Mouse (Mus musculus) erythroid progenitor cell, adult 5-6 weeks (primary cell): Measurements from ENCODE around the gene Il23a. TPM values are rescaled to one million over a fixed set of nuclear protein-coding genes. Genes with fewer than 3 reads are reported as not detected.
"Not testable (repeated sequence)": the region's sequence is repeated elsewhere in the genome, so short reads cannot be mapped to it uniquely, and the experiment has no call there.

Experiments
- ATAC-seq: replicated peaks from 2 replicates; pipeline ENCODE4 v1.8.0; 2016; ENCODE audit warnings: moderate number of reproducible peaks, mild to moderate bottlenecking, moderate TSS enrichment, inconsistent platforms; ENCODE audit not compliant: poor library complexity, low FRiP score, severe bottlenecking
- total RNA-seq, 2 experiments: library from RNA; stranded (forward) in 1 of 2; stranded (reverse) in 1 of 2; fragments of 150-400 nt in 1 of 2; fragments of 186-747, 209-891 nt in 1 of 2; gene quantifications; 2 replicates each; pipeline versions ENCODE4 v1.2.3 to v1.2.4; 2015 to 2017; ENCODE audit warnings: low replicate concordance in 2 of 2

The Il23a gene
- total RNA-seq, 2 experiments from 2014 or later: not detected

DNA sequence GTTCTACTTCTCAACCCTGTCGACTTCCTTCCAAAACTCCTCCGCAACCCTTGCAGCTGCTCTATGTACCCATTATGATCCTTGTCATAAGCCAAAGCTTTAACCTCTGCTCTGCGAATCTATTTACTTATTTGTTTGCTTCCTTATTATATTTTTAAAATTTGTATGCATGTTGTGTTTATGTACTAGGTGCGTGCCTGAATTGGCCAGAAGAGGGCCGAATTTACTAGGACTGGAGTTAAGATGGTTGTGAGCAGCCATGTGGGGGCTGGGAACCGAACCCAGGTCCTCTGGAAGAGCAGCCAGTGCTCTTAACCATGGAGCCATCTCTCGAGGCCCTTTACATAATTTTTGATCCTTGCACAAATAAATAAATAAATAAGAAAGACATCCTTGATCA lies 27.7 kb downstream of the Il23a start:
- no peak for ATAC-seq

DNA sequence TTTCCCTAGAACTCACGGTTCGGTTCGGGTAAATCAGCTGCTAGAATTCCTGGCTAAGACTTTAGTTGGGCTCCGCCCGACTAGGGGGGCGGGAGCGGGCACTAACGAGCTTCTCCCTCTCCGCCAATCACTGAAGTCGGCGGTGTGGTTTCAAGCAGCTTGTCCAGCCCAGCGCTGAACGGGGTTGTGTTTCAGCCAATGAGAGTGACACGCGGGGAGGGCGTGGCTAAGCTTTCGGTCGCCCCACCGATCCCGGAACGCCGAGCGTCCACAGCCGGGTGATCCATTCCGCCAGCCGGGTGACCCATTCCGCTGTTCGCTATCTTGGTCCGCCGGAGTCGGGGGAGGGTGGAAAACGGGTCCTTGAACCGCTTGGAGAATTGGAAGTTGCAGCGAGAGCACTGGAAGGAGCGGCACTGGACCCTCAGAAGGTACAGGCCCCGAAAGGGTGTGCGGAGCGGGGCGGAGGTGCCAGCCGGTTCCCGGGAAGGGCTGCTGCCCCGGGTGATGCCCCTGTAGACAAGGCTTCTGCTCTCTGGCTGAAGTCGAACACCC lies 28.2 kb downstream of the Il23a start, which contains the start of gene Stat2:
Gene Stat2, plus strand, starts transcription at position 273 of the 555 bp plus-strand sequence.
- ATAC-seq: peak; percentile 97

DNA sequence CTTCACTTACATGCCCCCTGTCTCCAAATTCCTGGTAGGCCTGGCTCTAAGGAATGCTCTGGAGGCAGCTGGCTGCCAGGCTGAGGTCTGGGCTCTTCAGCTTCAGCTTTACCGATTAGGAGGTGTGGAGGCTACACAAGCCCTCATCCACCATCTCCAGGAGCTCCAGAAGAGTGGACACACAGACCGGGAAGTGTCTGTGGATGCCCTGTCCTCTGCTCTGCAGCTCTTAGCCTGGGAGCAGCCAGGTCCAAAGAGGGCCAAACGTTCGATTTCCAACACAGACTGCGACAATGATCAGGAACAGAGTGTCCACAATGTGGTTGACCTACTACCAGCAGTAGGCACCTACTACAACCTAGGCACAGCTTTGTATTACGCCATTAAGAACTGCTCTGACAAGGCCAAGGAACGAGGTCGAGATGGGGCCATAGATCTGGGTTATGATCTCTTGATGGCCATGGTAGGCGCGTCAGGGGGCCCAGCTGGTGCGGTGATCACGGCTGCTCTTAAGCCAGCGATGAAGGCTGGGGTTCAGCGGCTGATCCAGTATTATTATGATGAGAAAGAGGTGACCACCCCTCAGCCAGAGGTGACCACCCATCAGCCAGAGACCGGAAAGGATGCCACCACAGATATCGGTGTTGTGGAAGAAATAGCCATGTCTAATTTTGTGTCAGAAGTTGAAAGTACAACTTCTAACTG lies 29.2 kb downstream of the Il23a start:
- ATAC-seq: no peak

DNA sequence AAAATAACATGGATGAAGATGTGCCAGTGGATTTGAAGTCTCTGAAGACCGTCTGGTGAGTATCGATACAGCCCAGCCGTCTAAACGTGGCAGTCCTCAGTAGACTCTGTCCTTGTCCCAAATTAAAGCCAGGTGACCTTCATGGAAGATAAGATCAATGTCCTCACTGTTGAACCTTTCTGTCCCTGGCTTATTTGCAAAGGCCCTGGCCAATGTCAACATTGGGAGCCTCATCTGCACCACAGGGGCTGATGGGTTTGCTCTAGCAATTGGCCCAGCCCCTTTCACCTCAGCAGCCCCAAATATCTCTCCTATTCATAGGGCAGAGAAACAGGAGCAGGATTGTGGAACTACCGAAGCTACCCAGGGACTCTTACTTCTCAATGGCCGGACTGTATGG lies 30.2 kb downstream of the Il23a start, which contains the start of gene Apof:
Gene Apof, plus strand, starts transcription at position 301 of the 400 bp plus-strand sequence.
- no peak for ATAC-seq

DNA sequence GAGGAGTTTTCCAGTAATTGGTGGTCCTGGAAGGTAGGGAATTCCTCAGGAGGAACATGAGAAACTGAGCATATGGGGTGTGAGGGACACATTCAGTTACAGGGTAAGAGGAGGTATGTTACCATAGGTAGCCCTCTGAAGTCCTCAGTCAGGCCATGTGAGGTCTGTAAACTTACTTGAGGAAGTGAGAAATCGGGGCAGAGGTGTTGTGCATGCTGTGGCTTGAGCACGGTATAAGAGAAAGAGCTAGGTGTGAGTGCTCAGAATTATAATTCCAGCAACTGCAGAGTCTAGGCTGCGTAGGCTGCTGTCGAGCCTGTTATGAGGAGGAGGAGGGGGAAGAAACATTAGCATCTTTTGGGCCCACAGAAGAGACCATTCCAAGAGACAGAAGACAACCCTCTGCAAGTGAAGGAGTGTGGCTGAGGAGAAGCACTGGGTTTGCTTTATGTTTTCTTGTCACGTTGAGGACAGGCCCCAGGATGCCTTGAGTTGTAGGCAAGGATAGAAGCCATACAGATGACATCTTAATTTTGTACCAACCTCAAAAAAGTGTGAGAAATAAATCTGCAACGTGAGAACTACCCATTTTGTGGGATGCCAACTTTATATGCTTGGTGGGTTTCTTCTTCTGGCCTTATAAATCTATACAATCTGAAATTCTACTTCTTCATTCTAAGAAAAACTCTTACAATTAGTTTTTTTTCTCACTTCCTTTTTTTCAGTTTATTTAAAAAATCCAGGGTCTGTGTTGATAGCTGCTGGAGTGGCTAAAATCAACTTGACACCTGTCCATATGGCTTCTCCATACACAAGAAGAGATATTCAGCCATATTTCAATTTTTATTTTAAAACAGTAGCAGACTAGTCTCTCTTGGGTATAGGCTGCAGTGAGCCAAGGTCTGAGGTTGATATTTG lies 34.9 kb downstream of the Il23a start:
- no peak for ATAC-seq

DNA sequence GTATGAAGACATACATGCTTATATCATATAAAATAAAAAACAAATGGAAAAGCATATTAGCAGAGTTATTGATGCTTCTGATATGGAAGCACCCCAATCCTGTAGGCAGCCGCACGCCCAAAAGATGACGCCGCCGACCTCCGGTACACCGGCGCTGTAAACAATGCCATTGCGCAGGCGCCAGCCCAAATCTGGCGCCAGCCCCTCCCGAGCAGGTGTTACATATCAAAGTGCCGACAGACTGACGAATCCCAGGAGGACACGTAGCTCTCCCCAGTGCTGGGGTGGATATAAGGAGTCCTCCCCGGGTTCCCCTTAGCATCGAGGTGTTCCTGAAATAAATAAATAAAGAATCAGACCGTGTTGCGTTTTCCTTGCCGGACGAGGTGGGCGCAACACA lies 36.3 kb downstream of the Il23a start:
- ATAC-seq: no peak

DNA sequence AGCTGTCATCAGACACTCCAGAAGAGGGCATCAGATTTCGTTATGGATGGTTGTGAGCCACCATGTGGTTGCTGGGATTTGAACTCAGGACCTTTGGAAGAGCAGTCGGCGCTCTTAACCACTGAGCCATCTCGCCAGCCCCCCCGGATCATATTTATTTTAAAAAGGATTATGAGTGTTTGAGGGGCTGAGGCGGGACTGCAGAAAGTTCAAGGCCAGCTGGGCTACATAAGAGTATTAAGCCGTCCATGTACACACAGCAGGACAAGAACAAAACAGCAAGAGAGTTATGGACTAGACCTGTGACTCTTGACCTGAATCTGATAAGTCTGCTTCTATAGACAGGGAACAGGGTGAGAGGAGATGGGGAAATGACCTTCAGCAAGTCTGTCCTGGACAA lies 38.2 kb downstream of the Il23a start:
- not testable (repeated sequence) for ATAC-seq

DNA sequence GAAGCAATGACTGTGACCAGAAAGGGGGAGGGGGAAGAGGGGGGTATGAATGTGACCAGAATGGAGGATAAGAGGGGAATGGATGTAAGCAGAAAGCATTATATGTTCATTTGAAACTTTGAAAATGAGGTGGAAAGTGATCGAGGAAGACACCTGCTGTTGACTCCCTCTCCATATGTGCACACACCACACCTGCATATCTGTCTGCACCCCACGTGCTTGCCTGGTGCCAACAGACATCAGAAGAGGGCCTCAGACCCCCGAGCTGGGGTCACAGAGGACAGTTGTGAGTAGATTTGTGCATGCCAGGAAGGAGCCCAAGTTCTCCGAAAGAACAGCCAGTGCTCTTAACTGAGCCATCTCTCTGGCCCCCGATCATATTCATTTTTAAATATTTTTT lies 38.6 kb downstream of the Il23a start:
- no peak for ATAC-seq

DNA sequence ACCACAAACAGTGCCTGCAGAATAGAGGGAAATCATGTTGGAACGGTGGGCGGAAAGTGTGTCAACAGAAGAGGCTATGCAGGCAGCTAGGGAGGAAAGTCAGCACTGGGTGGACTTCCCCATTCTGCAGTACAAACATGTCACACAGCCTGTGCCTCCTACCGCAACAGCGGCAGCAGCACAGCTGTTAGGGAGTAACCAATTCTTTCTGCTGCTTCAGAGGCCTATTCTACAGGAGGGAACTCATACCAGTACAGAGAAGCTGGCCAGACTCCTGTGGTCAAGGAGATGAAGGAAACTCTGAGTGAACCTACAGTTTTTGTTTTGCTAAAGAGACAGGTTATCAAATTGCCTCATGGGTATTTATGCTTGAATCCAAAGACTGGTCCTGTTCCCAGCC lies 39.6 kb downstream of the Il23a start:
- ATAC-seq: no peak

DNA sequence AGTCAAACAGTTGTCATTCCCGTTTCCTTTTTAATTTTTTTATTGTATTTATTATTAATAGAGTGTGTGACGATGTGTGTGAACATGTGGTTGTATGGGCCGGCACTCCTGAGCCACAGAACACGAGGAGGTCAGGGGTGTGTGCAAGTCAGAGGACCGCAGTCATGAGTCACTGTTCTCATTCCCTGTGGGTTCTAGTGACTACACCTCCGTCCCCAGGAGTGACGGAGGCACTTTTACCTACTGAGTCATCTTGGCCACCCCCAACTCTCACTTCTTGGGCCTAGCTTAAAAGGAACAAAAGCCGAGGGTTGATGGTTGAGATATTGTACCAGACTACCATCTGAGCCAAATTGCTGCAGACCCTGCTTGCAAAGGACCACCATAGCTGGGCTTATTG lies 42.2 kb downstream of the Il23a start:
- no peak for ATAC-seq

DNA sequence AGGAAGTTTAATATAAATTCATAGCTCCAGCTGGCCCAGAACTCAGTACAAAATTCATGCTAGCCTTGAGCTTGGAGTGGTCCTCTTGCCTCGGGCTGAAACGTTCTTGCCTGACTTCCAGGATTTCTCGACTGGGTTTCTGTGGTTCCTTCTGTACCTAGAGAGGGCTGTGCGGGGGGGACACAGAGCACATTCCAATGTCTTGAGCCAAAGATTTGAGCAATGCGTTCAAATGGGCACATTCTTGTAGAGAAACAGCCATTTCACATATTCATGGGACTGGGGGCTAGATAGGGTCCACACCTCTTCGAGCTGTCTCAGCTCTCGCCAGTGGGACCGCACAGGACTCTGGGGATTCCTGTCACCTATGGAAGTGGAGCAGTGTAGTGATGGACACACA lies 42.6 kb downstream of the Il23a start:
- ATAC-seq: no peak

DNA sequence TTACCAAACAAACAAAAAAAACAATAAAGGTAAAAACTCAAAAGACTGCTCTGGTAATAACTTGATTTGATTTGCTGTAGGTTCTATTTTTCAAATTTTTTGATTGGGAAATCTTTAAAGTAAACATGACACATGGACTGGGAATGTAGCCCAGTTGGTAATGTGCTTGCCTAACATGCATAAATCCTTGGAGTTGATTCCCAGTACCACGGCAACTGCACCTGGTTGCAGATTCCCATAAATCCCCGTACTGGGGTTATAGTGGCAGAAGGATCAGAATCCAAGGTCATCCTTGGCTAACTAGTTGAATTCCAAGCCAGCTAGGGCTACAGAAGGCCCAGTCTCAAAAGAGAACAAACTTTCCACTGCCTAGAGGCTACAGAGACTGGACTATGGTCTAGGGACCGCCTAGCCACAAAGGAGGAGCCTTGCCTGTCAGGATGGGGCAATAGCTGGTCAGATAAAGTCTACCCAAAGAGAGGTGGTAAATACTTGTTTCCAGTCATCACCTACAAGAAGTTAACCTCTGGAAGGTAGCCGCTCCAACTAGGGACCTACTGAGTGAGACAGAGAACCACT lies 44.8 kb downstream of the Il23a start, which contains the start of gene Apon:
Gene Apon, plus strand, starts transcription at position 420 of the 579 bp plus-strand sequence.
- no peak for ATAC-seq

DNA sequence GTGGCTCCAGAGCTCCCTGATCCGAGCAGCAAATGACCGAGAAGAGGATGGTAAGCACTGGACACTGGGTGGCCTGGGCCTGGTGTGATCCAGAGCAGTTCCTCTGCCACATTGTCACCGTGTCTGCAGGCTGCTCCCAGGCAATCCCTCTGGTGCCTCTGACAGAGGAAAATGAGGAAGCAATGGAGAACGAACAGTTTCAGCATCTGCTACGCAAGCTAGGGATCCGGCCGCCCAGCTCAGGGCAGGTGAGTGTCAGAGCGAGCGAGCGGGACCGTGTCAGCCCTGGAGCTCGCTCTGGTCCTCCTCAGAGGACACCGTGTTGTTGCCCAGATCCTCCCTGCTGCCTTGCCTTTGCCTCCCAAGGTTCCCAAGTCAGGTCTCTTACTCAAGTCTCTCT lies 48.0 kb downstream of the Il23a start:
- ATAC-seq: no peak

DNA sequence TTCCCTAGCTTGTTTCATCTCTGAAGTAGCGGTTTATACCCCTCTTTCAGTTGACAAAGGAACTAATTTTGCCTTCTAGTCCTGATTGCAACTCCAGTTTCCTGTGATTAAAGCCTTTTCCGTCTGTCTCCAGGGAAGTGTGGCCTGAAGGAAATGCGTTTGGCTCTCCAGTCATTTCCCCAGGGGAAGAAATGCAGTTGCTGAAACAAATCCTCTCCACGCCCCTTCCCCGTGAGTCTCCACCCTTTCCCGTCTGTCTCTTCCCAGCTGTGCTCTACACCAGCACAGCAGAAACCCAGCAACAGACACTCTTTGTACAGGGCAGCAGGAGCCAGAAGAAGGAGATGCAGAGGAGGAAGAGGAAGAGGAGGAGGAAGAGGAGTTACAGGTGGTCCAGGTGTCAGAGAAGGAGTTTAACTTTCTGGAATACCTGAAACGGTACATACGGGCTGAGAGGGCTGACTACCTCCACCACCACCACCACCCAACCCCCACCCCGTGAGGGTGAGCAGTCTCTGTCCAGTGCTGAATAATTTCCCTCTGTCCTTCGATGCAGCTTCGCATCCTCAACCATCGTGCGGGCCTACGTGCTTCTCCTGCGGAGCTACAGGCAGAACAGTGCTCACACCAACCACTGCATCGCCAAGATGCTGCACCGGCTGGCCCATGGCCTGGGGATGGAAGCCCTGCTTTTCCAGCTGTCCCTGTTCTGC lies 51.4 kb downstream of the Il23a start:
- no peak for ATAC-seq

Other genes starting within 250 kb of the Il23a start
- gene Ptges3, start 239.8 kb downstream of the Il23a start, total RNA-seq (2015; ENCODE audit: low replicate concordance): 84.0 and 85.9 TPM in 2 replicates
- 87.1 and 111 TPM in 2 replicates for gene Ptges3, start 239.8 kb downstream of the Il23a start, total RNA-seq (2017; ENCODE audit: low replicate concordance)
- 755 and 881 TPM in 2 replicates for gene Atp5b, start 215.5 kb downstream of the Il23a start, total RNA-seq (2015; ENCODE audit: low replicate concordance)
- 598 and 1,019 TPM in 2 replicates for gene Atp5b, start 215.5 kb downstream of the Il23a start, total RNA-seq (2017; ENCODE audit: low replicate concordance)
- gene Baz2a, start 207.2 kb downstream of the Il23a start, total RNA-seq (2015; ENCODE audit: low replicate concordance): 89.4 and 109 TPM in 2 replicates
- 87.9 and 88.6 TPM in 2 replicates for gene Baz2a, start 207.2 kb downstream of the Il23a start, total RNA-seq (2017; ENCODE audit: low replicate concordance)
- gene Rbms2, start 118.5 kb downstream of the Il23a start, total RNA-seq (2015; ENCODE audit: low replicate concordance): 1.8 and 5.4 TPM in 2 replicates
- 7.0 and 7.1 TPM in 2 replicates for gene Rbms2, start 118.5 kb downstream of the Il23a start, total RNA-seq (2017; ENCODE audit: low replicate concordance)
- gene Gls2, start 104.3 kb downstream of the Il23a start, total RNA-seq (2015; ENCODE audit: low replicate concordance): 12.6 TPM in 1 of 2 replicates, not detected in the other
- gene Gls2, start 104.3 kb downstream of the Il23a start, total RNA-seq (2017; ENCODE audit: low replicate concordance): not detected in 2 replicates
- gene Spryd4, start 86.9 kb downstream of the Il23a start, total RNA-seq (2015; ENCODE audit: low replicate concordance): 2.1 and 3.6 TPM in 2 replicates
- 1.2 and 3.1 TPM in 2 replicates for gene Spryd4, start 86.9 kb downstream of the Il23a start, total RNA-seq (2017; ENCODE audit: low replicate concordance)
- gene Mip, start 72.9 kb downstream of the Il23a start, total RNA-seq (2015; ENCODE audit: low replicate concordance): not detected in 2 replicates
- gene Mip, start 72.9 kb downstream of the Il23a start, total RNA-seq (2017; ENCODE audit: low replicate concordance): not detected in 2 replicates
- gene Timeless, start 66.7 kb downstream of the Il23a start, total RNA-seq (2015; ENCODE audit: low replicate concordance): 32.1 and 41.1 TPM in 2 replicates
- 43.4 and 53.9 TPM in 2 replicates for gene Timeless, start 66.7 kb downstream of the Il23a start, total RNA-seq (2017; ENCODE audit: low replicate concordance)
- gene Apon, start 44.7 kb downstream of the Il23a start, total RNA-seq (2015; ENCODE audit: low replicate concordance): 2.9 and 4.7 TPM in 2 replicates
- gene Apon, start 44.7 kb downstream of the Il23a start, total RNA-seq (2017; ENCODE audit: low replicate concordance): 1.7 TPM in 1 of 2 replicates, not detected in the other
- gene Apof, start 30.1 kb downstream of the Il23a start, total RNA-seq (2015; ENCODE audit: low replicate concordance): not detected in 2 replicates
- gene Apof, start 30.1 kb downstream of the Il23a start, total RNA-seq (2017; ENCODE audit: low replicate concordance): not detected in 2 replicates
- 35.6 and 37.5 TPM in 2 replicates for gene Stat2, start 28.2 kb downstream of the Il23a start, total RNA-seq (2015; ENCODE audit: low replicate concordance)
- 30.0 and 40.0 TPM in 2 replicates for gene Stat2, start 28.2 kb downstream of the Il23a start, total RNA-seq (2017; ENCODE audit: low replicate concordance)
- 34.8 and 42.9 TPM in 2 replicates for gene Pan2, start 4.6 kb upstream of the Il23a start, total RNA-seq (2015; ENCODE audit: low replicate concordance)
- gene Pan2, start 4.6 kb upstream of the Il23a start, total RNA-seq (2017; ENCODE audit: low replicate concordance): 27.0 and 27.5 TPM in 2 replicates
- gene Cnpy2, start 23.7 kb upstream of the Il23a start, total RNA-seq (2015; ENCODE audit: low replicate concordance): 40.7 and 44.4 TPM in 2 replicates
- 29.4 and 38.9 TPM in 2 replicates for gene Cnpy2, start 23.7 kb upstream of the Il23a start, total RNA-seq (2017; ENCODE audit: low replicate concordance)
- 92.3 and 106 TPM in 2 replicates for gene Cs, start 39.0 kb upstream of the Il23a start, total RNA-seq (2015; ENCODE audit: low replicate concordance)
- 58.9 and 60.6 TPM in 2 replicates for gene Cs, start 39.0 kb upstream of the Il23a start, total RNA-seq (2017; ENCODE audit: low replicate concordance)
- 1.1 and 14.3 TPM in 2 replicates for gene Coq10a, start 70.2 kb upstream of the Il23a start, total RNA-seq (2015; ENCODE audit: low replicate concordance)
- 2.3 and 3.3 TPM in 2 replicates for gene Coq10a, start 70.2 kb upstream of the Il23a start, total RNA-seq (2017; ENCODE audit: low replicate concordance)
- 11.9 and 20.5 TPM in 2 replicates for gene Ankrd52, start 78.4 kb upstream of the Il23a start, total RNA-seq (2015; ENCODE audit: low replicate concordance)
- 4.4 and 10.2 TPM in 2 replicates for gene Ankrd52, start 78.4 kb upstream of the Il23a start, total RNA-seq (2017; ENCODE audit: low replicate concordance)
- gene Slc39a5, start 102.5 kb upstream of the Il23a start, total RNA-seq (2015; ENCODE audit: low replicate concordance): not detected in 2 replicates
- not detected in 2 replicates for gene Slc39a5, start 102.5 kb upstream of the Il23a start, total RNA-seq (2017; ENCODE audit: low replicate concordance)
- 28.5 TPM in 2 replicates for gene Nabp2, start 112.7 kb upstream of the Il23a start, total RNA-seq (2015; ENCODE audit: low replicate concordance)
- 13.1 and 15.5 TPM in 2 replicates for gene Nabp2, start 112.7 kb upstream of the Il23a start, total RNA-seq (2017; ENCODE audit: low replicate concordance)
- gene Rnf41, start 112.9 kb upstream of the Il23a start, total RNA-seq (2015; ENCODE audit: low replicate concordance): 3.4 and 11.5 TPM in 2 replicates
- gene Rnf41, start 112.9 kb upstream of the Il23a start, total RNA-seq (2017; ENCODE audit: low replicate concordance): 4.0 and 4.4 TPM in 2 replicates
- 70.4 and 112 TPM in 2 replicates for gene Smarcc2, start 160.5 kb upstream of the Il23a start, total RNA-seq (2015; ENCODE audit: low replicate concordance)
- gene Smarcc2, start 160.5 kb upstream of the Il23a start, total RNA-seq (2017; ENCODE audit: low replicate concordance): 101 and 117 TPM in 2 replicates
- gene Myl6, start 195.4 kb upstream of the Il23a start, total RNA-seq (2015; ENCODE audit: low replicate concordance): 353 and 444 TPM in 2 replicates
- gene Myl6, start 195.4 kb upstream of the Il23a start, total RNA-seq (2017; ENCODE audit: low replicate concordance): 506 and 519 TPM in 2 replicates
- gene Myl6b, start 199.9 kb upstream of the Il23a start, total RNA-seq (2015; ENCODE audit: low replicate concordance): 4.0 TPM in 1 of 2 replicates, not detected in the other
- gene Myl6b, start 199.9 kb upstream of the Il23a start, total RNA-seq (2017; ENCODE audit: low replicate concordance): 0.51 TPM in 1 of 2 replicates, not detected in the other
- 23.4 and 27.2 TPM in 2 replicates for gene Esyt1, start 227.1 kb upstream of the Il23a start, total RNA-seq (2015; ENCODE audit: low replicate concordance)
- 29.7 and 30.8 TPM in 2 replicates for gene Esyt1, start 227.1 kb upstream of the Il23a start, total RNA-seq (2017; ENCODE audit: low replicate concordance)
- 0.72 and 2.9 TPM in 2 replicates for gene Zc3h10, start 249.0 kb upstream of the Il23a start, total RNA-seq (2015; ENCODE audit: low replicate concordance)
- 5.9 and 6.4 TPM in 2 replicates for gene Zc3h10, start 249.0 kb upstream of the Il23a start, total RNA-seq (2017; ENCODE audit: low replicate concordance)